Mouse (Mus musculus): ENCODE measurements around the gene Grid1.

GRCm38 (mm10) chr14:35113276-35113645, 293.4 kb downstream of the Grid1 start:
- TF ChIP-seq POLR2A (IDR thresholded peaks at IDR 0.05; ENCODE audit: insufficient read depth, low read length) (no peak), EP300 (IDR thresholded peaks at IDR 0.05; ENCODE audit: insufficient read depth, low read depth, low read length) (no peak), CTCF (IDR thresholded peaks at IDR 0.05; ENCODE audit: low read depth, low read length) (no peak)
